Mouse (Mus musculus) cortical plate, adult 2 months (tissue): ENCODE measurements around the gene Best1.

Source experiments
- CTCF ChIP-seq: fragments of 200-500 bp; IDR thresholded peaks from 2 replicates; pipeline ENCODE4 v1.5.1; 2011; ENCODE audit warnings: mild to moderate bottlenecking, control low read depth, low read length; ENCODE audit not compliant: insufficient read depth; ENCODE audit errors: extremely low read depth
- POLR2A ChIP-seq: fragments of 200-500 bp; IDR thresholded peaks from 2 replicates; pipeline ENCODE4 v1.6.1; 2011; ENCODE audit warnings: mild to moderate bottlenecking, low read length, control low read depth; ENCODE audit not compliant: insufficient read depth; ENCODE audit errors: extremely low read depth

DNA sequence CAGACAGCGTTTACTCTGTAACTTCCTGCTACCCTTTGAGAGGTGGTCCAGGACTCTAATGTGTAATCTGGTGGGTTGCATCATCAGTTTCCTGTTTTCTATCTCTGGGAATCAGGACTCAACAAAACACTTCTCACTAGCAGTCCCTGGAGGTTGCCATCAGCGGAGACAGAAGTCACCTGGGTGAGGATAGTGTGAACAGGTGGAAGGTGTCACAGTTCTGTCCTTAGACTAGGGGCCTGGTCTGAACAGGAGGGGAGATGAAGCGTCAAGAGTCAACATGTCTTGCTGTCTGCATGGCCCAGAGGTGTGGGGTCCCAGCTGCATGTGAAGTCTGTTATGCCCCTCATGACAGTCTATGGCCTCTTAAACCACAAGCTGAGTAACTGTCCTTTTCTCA is 48.5 kb downstream of the Best1 start:
- TF ChIP-seq CTCF = no peak
- TF ChIP-seq POLR2A = no peak
